Mouse (Mus musculus): ENCODE results near the gene Wnt6. TPM values are rescaled to one million over a fixed set of nuclear protein-coding genes. Genes with fewer than 3 reads are reported as not detected.

Gene Wnt6
- polyA plus RNA-seq, 1 experiment from 2014 or later, result 0.12 TPM

DNA sequence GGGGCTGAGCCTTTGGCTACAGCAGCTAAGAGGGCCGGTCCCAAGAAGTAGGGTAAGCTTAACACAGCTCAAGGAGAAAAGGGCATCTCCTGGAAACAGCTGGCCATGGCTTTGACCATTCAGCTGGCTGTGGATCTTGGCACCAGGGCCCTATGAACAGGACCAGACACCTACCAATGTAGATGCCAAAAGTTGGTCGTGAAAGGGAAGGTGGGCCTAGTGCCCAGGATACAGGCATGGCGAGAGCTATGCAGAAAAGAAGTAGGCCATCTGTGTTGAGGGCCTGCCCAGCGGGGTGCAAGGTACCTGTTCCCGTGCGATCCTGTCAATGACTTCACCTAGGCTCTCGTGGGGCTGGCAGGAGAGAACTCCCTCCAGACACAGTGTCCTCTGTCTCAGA is 30.8 kb upstream of the Wnt6 start:
- H3K4me1 ChIP-seq (ENCODE audit: insufficient read depth), result no peaks in the 10 kb centered on the region
- 76% methylated on average over 7 of the region's 7 CpGs for WGBS (ENCODE audit: insufficient replicate concordance)

DNA sequence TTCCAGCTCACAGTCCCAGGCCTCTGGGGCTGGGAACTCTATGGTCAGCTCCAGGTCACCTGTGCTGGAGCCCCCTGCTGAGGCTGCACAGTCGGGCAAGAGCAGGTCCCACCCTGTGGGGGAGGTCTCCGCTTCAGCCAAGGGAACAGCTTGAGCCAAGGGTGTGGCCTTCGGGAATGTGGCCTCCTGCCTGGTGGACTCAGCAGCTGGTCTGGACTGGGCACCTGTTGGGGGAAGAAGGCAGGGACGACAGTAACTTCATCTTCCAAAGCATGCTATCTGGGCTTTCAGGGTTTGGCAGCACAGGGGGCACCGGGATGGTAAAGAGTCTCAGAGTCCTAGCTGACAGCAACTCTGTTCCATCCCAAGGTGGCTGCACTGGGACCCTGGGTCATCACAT is 24.4 kb upstream of the Wnt6 start:
- H3K27me3 ChIP-seq (ENCODE audit: insufficient read depth, low read length), result no peaks in the 10 kb centered on the region
- no peaks in the 10 kb centered on the region for H3K9me3 ChIP-seq (ENCODE audit: low read length)
- ATAC-seq (no peak), DNase-seq (no peak)
- WGBS (ENCODE audit: insufficient replicate concordance), result 60% methylated on average over 5 of the region's 5 CpGs
- H3K4me3 ChIP-seq (ENCODE audit: low read depth, low read length), result no peak overlapping the region
- TF ChIP-seq EP300 (IDR thresholded peaks at IDR 0.05; ENCODE audit: low read depth), result no peak
- no peak for TF ChIP-seq CTCF (IDR thresholded peaks at IDR 0.05; ENCODE audit: low read depth)
- H3K27ac ChIP-seq (ENCODE audit: low read depth), result no peak overlapping the region
- peaks cover 7% of the 10 kb centered on the region for H3K4me1 ChIP-seq (ENCODE audit: insufficient read depth)
- no peak overlapping the region for H3K9ac ChIP-seq (replicated peaks)
- H3K4me2 ChIP-seq (ENCODE audit: low read depth, low read length), result no peak overlapping the region
- no peaks in the 10 kb centered on the region for H3K36me3 ChIP-seq (replicated peaks; ENCODE audit: insufficient read depth, low read length)

More for the DNA sequence above, 30.8 kb upstream of the Wnt6 start:
- TF ChIP-seq CTCF (IDR thresholded peaks at IDR 0.05; ENCODE audit: low read depth) (no peak), EP300 (IDR thresholded peaks at IDR 0.05; ENCODE audit: low read depth) (no peak)
- H3K4me2 ChIP-seq (ENCODE audit: low read depth, low read length), result no peak overlapping the region
- ATAC-seq (no peak), DNase-seq (no peak)
- no peak overlapping the region for H3K9ac ChIP-seq (replicated peaks)
- no peaks in the 10 kb centered on the region for H3K9me3 ChIP-seq (ENCODE audit: low read length)
- H3K4me3 ChIP-seq (ENCODE audit: low read depth, low read length), result no peak overlapping the region
- peaks cover 3% of the 10 kb centered on the region for H3K36me3 ChIP-seq (replicated peaks; ENCODE audit: insufficient read depth, low read length)
- no peaks in the 10 kb centered on the region for H3K27me3 ChIP-seq (ENCODE audit: insufficient read depth, low read length)
- no peak overlapping the region for H3K27ac ChIP-seq (ENCODE audit: low read depth)

DNA sequence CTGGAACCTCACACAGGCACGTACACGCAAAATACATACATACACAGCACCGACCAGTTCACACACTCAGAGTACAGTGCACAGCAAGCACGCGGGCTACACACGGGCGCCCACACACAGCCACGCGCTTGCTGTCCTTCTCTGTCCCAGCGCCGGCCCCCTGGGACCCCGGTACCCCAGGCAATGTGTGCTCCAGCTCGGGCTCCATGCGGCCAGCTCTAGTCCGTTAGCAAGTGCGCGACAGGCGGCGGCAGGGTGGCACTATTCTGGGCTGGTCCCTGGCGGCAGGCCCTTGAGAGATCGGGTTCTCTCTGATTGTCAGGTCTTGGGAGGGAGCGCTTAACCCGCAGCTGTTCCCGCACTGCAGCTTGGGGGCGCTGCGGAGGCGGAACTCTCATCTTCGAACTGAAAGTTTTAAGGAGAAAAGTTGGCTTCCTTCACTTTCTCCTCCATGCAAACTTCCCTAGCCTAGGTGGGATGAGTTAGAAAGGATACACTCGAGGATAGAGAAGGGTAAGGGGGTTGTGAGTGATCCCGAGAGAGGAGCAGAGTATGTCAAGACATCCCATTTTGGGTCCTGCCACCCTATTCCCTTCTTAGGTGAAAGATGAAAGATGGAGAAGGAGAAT is 22.9 kb upstream of the Wnt6 start, which contains the start of gene Prkag3:
Gene Prkag3, minus strand, starts transcription at position 579 of the 629 bp plus-strand sequence.
- Histone ChIP-seq H3K27ac (ENCODE audit: low read depth) (no peak within 1 kb of the TSS), H3K9me3 (ENCODE audit: low read length) (no peaks in the 10 kb centered on the region), H3K4me3 (ENCODE audit: low read depth, low read length) (peak within 1 kb of the TSS; percentile 37), H3K4me1 (ENCODE audit: insufficient read depth) (peaks cover 7% of the 10 kb centered on the region), H3K36me3 (replicated peaks; ENCODE audit: insufficient read depth, low read length) (no peaks in the 10 kb centered on the region), H3K27me3 (ENCODE audit: insufficient read depth, low read length) (no peaks in the 10 kb centered on the region), H3K4me2 (ENCODE audit: low read depth, low read length) (peak within 1 kb of the TSS; percentile 68), H3K9ac (replicated peaks) (peak within 1 kb of the TSS; percentile 50; the same call in 1 of the 2 replicates)
- 7% methylated on average over 30 of the region's 30 CpGs for WGBS (ENCODE audit: insufficient replicate concordance)
- peak; percentile 62 for ATAC-seq
- DNase-seq, result peak; percentile 70
- TF ChIP-seq CTCF (IDR thresholded peaks at IDR 0.05; ENCODE audit: low read depth) (peak; percentile 67), EP300 (IDR thresholded peaks at IDR 0.05; ENCODE audit: low read depth) (no peak)

DNA sequence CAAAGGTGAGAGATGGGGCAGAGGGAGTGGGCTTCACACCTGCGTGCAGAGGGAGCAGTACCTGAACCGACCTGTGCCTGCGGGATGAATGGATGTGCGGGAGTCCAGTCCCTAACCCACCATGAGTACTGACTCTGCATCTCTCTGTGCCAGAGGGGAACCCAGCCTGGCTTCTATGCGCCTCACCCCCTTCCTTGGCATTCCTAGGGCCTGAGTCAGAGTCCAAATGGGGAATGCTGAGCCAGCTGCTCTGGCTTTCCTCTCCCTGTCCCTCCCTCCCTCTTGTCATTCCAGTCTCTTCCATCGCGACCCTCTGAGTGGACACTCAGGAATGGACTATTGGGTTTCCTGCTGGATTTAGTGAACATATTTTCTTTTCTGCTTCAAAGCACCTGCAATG is 22.4 kb upstream of the Wnt6 start:
- Histone ChIP-seq H3K4me2 (ENCODE audit: low read depth, low read length) (0 out of 2 replicates have a peak overlapping the region, but pooled peaks have one; percentile 68), H3K9ac (replicated peaks) (no peak overlapping the region)
- 57% methylated on average over 7 of the region's 7 CpGs for WGBS (ENCODE audit: insufficient replicate concordance)

DNA sequence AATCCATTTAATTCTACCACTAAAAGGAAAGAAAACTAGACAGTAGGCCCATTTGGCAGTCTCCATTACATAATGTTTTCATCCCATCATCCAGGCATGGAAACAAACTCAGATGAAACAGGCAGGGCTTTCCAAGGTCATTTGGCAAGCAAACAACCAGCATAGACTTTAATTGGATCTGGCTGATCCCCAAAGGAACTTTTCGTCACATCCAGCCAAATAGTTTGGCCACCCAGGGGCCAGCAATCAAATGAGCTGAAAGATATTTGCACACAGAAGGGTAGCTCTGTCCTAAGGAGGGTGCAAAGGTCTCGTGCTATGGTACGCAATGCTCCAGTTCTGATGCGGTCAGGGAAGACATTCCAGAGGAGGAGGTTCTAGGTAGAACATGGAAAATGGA is 21.0 kb upstream of the Wnt6 start:
- Histone ChIP-seq H3K4me2 (ENCODE audit: low read depth, low read length) (no peak overlapping the region), H3K9ac (replicated peaks) (no peak overlapping the region), H3K4me3 (ENCODE audit: low read depth, low read length) (no peak overlapping the region), H3K27ac (ENCODE audit: low read depth) (no peak overlapping the region), H3K9me3 (ENCODE audit: low read length) (no peaks in the 10 kb centered on the region), H3K27me3 (ENCODE audit: insufficient read depth, low read length) (no peaks in the 10 kb centered on the region), H3K36me3 (replicated peaks; ENCODE audit: insufficient read depth, low read length) (no peaks in the 10 kb centered on the region), H3K4me1 (ENCODE audit: insufficient read depth) (peaks cover 7% of the 10 kb centered on the region)
- ATAC-seq, result peak; percentile 80
- TF ChIP-seq EP300 (IDR thresholded peaks at IDR 0.05; ENCODE audit: low read depth) (peak; percentile 51; the same call in 1 of the 2 replicates), CTCF (IDR thresholded peaks at IDR 0.05; ENCODE audit: low read depth) (no peak)
- DNase-seq, result peak; percentile 46
- 59% methylated on average over 4 of the region's 4 CpGs for WGBS (ENCODE audit: insufficient replicate concordance)

More for the DNA sequence above, 22.4 kb upstream of the Wnt6 start:
- TF ChIP-seq EP300 (IDR thresholded peaks at IDR 0.05; ENCODE audit: low read depth) (no peak), CTCF (IDR thresholded peaks at IDR 0.05; ENCODE audit: low read depth) (no peak)
- no peaks in the 10 kb centered on the region for H3K36me3 ChIP-seq (replicated peaks; ENCODE audit: insufficient read depth, low read length)
- no peaks in the 10 kb centered on the region for H3K9me3 ChIP-seq (ENCODE audit: low read length)
- DNase-seq (no peak), ATAC-seq (no peak)
- H3K4me3 ChIP-seq (ENCODE audit: low read depth, low read length), result no peak overlapping the region
- H3K27ac ChIP-seq (ENCODE audit: low read depth), result no peak overlapping the region
- peaks cover 7% of the 10 kb centered on the region for H3K4me1 ChIP-seq (ENCODE audit: insufficient read depth)
- no peaks in the 10 kb centered on the region for H3K27me3 ChIP-seq (ENCODE audit: insufficient read depth, low read length)

DNA sequence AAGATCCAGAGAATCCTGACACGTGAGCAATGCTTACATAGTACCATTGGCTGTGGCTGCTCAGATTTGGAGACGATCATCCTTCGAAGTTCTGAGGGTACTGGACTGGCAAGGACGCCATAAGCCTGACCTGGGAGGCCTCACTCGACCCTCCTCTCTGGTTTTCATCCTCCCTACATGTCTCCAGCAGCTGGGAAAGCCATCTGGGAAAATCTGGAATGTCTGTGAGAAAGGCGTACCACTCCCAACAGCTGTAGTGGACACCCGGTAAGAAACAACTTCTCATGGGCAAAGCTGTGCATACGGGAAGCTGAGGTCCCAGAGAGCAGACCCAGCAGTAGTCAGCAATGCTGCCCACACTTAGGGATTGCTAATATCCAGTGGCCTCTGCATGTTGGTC is 19.5 kb upstream of the Wnt6 start:
- Histone ChIP-seq H3K9ac (replicated peaks) (no peak overlapping the region), H3K27ac (ENCODE audit: low read depth) (no peak overlapping the region), H3K36me3 (replicated peaks; ENCODE audit: insufficient read depth, low read length) (no peaks in the 10 kb centered on the region), H3K27me3 (ENCODE audit: insufficient read depth, low read length) (no peaks in the 10 kb centered on the region), H3K4me1 (ENCODE audit: insufficient read depth) (peaks cover 7% of the 10 kb centered on the region), H3K4me3 (ENCODE audit: low read depth, low read length) (no peak overlapping the region), H3K4me2 (ENCODE audit: low read depth, low read length) (no peak overlapping the region), H3K9me3 (ENCODE audit: low read length) (no peaks in the 10 kb centered on the region)
- DNase-seq, result no peak
- TF ChIP-seq EP300 (IDR thresholded peaks at IDR 0.05; ENCODE audit: low read depth), result no peak
- TF ChIP-seq CTCF (IDR thresholded peaks at IDR 0.05; ENCODE audit: low read depth), result no peak
- no peak for ATAC-seq
- 79% methylated on average over 8 of the region's 8 CpGs for WGBS (ENCODE audit: insufficient replicate concordance)

Data from liver, postnatal 0 days (tissue).